Mouse (Mus musculus): ENCODE measurements around the gene Neurod1. TPM values are rescaled to one million over a fixed set of nuclear protein-coding genes. Genes with fewer than 3 reads are reported as not detected.

The Neurod1 gene
- total RNA-seq, 2 experiments from 2014 or later: not detected

DNA sequence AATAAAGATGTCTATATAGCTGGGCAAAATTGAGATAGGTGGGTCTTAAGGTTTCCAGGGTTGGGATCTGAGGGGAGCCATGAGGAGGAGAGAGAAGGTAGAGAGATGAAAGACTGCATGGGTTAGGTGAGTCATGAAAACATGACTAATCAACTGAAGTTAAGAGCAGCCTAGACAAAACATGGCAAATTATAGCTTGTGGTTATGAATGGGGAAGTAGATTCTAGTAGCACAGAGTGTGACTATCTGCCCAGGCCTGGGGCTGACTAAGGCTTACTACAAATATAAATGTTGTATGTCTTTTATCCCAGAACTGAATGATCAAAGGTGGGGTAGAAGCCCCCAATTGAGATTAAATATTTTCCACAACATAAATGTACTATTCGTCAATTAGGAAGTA, 9.4 kb downstream of the Neurod1 start:
- no peak for ATAC-seq (replicated peaks; ENCODE audit: low FRiP score, low TSS enrichment, poor library complexity, severe bottlenecking)

GRCm38 (mm10) chr2:79443861-79444620, 12.5 kb downstream of the Neurod1 start:
- ATAC-seq (replicated peaks; ENCODE audit: low FRiP score, low TSS enrichment, poor library complexity, severe bottlenecking): no peak

GRCm38 (mm10) chr2:79443401-79443800, 13.2 kb downstream of the Neurod1 start:
- no peak for ATAC-seq (replicated peaks; ENCODE audit: low FRiP score, low TSS enrichment, poor library complexity, severe bottlenecking)

GRCm38 (mm10) chr2:79442906-79443305, 13.6 kb downstream of the Neurod1 start:
- ATAC-seq (replicated peaks; ENCODE audit: low FRiP score, low TSS enrichment, poor library complexity, severe bottlenecking): no peak

DNA sequence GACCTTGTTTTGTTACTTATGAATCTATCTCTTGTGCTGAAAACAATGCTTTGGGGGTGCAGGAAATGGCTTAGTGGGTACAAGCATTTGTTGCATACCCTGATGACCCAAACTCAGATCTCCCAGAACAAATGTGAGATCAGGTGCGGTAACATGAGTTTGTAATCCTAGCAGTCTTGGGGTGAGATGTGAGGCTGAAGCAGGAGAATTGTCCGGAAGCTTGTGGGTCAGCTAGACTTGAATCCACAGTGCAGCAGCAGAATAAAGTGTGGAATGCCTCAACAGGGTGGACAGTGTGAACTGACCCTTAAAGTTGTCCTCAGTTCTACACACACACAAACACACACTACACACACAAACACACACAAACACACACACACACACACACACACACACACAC, 14.3 kb downstream of the Neurod1 start:
- ATAC-seq (replicated peaks; ENCODE audit: low FRiP score, low TSS enrichment, poor library complexity, severe bottlenecking): no peak

GRCm38 (mm10) chr2:79430061-79430460, 26.5 kb downstream of the Neurod1 start:
- ATAC-seq (replicated peaks; ENCODE audit: low FRiP score, low TSS enrichment, poor library complexity, severe bottlenecking): no peak

DNA sequence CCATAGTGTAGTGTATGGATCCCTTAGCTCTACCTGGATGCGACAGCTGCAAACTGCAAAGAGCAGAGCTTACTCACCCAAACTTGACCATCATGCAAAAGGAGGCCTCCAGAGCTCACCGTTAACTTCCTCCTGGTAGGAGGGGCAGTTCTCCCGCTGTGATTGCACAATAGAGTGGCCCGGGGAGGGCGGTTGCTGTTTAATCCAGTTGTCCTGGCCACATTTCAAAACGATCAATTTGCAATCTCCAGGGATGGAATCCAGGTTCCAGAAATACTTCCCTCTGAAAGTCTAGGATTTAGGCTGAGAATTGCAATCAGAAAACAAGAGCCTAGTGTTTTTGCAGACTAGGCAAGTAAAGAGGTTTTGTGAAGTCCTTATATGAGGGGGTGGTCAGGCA, 26.9 kb downstream of the Neurod1 start:
- no peak for ATAC-seq (replicated peaks; ENCODE audit: low FRiP score, low TSS enrichment, poor library complexity, severe bottlenecking)

DNA sequence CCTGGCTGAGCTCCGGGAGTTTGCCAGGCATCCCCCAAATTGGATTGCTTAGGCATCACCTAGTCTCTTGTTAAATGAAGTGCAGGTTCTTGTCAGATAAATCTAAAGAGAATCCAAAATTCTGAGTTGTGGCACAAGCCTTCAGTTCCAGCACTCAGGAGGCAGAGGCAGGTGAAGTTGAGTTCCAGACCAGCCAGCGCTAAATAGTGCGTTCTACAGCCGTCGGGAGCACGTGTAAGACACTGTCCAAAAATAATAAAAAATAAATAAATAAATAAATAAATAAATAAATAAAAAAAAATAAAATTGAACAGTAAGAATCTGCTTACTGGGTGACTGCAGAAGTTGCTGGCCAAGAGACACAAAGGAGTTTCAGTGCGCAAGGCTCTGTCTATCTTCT, 27.4 kb downstream of the Neurod1 start:
- no peak for ATAC-seq (replicated peaks; ENCODE audit: low FRiP score, low TSS enrichment, poor library complexity, severe bottlenecking)

- ATAC-seq (replicated peaks; ENCODE audit: low FRiP score, low TSS enrichment, poor library complexity, severe bottlenecking): no peak
These were observed 27.9 kb downstream of the Neurod1 start for GRCm38 (mm10) chr2:79428569-79429104.

DNA sequence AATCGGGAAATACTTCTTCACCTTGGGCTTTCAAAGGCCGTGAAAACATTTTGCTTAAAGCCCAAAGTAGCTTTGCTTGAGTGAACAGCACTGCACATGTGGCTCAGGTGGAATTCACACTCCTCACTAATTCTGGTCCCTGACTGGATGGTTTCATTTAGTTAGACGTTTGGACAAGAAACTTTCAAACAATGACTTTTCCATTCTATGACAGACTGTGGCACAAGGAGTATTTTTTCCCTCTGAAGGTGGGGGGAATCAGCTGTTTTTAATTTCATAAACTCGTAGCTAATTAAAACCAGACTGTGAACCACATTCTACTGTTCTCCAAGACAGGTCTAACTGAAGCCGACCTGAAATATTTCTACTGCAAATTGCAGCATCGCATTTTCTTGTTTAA, 28.5 kb downstream of the Neurod1 start:
- ATAC-seq (replicated peaks; ENCODE audit: low FRiP score, low TSS enrichment, poor library complexity, severe bottlenecking): no peak

GRCm38 (mm10) chr2:79421696-79422095, 34.9 kb downstream of the Neurod1 start:
- ATAC-seq (replicated peaks; ENCODE audit: low FRiP score, low TSS enrichment, poor library complexity, severe bottlenecking): no peak

- ATAC-seq (replicated peaks; ENCODE audit: low FRiP score, low TSS enrichment, poor library complexity, severe bottlenecking): no peak
These were observed 42.0 kb downstream of the Neurod1 start for GRCm38 (mm10) chr2:79414505-79414904.

GRCm38 (mm10) chr2:79410903-79411255, 45.7 kb downstream of the Neurod1 start:
- no peak for ATAC-seq (replicated peaks; ENCODE audit: low FRiP score, low TSS enrichment, poor library complexity, severe bottlenecking)

- no peak for ATAC-seq (replicated peaks; ENCODE audit: low FRiP score, low TSS enrichment, poor library complexity, severe bottlenecking)
These were observed 46.2 kb downstream of the Neurod1 start for GRCm38 (mm10) chr2:79410247-79410902.

GRCm38 (mm10) chr2:79405661-79406405, 50.7 kb downstream of the Neurod1 start:
- ATAC-seq (replicated peaks; ENCODE audit: low FRiP score, low TSS enrichment, poor library complexity, severe bottlenecking): no peak

Other genes starting within 250 kb of the Neurod1 start
- gene Itga4, start 201.3 kb downstream of the Neurod1 start, total RNA-seq (2014; fragmentation: Nextera tagmentation): 186 and 211 TPM in 2 replicates
- gene Itga4, start 201.3 kb downstream of the Neurod1 start, total RNA-seq (2017): 177 and 235 TPM in 2 replicates
- gene Cerkl, start within 50 bp of the Neurod1 start, total RNA-seq (2014; fragmentation: Nextera tagmentation): 4.6 and 7.0 TPM in 2 replicates
- 5.0 and 9.1 TPM in 2 replicates for gene Cerkl, start within 50 bp of the Neurod1 start, total RNA-seq (2017)
- gene Itprid2, start 178.6 kb upstream of the Neurod1 start, total RNA-seq (2014; fragmentation: Nextera tagmentation): 9.2 and 10.6 TPM in 2 replicates
- 10.8 and 11.3 TPM in 2 replicates for gene Itprid2, start 178.6 kb upstream of the Neurod1 start, total RNA-seq (2017)

Measured in megakaryocyte-erythroid progenitor cell, adult 5-6 weeks (primary cell).